Mouse (Mus musculus) limb, embryonic 14.5 days (tissue): ENCODE data around the gene Dexi. TPM values are rescaled to one million over a fixed set of nuclear protein-coding genes. Genes with fewer than 3 reads are reported as not detected.

Experiments used
- ATAC-seq: fragments of 200-750 bp; cut with Nextera tagmentation; 2 replicates; pipeline ENCODE4 v1.8.0; 2017; ENCODE audit warnings: low read depth, moderate number of reproducible peaks, moderate TSS enrichment; ENCODE audit not compliant: low FRiP score
- DNase-seq: peaks from one replicate; pipeline ENCODE4 v3.0.0-alpha.2; 2015; ENCODE audit warnings: low spot score
- H3K27ac ChIP-seq: fragments of 300-500 bp; sonication (generic); replicated peaks from 2 replicates; pipeline ENCODE4 v1.5.1; 2014; ENCODE audit warnings: low read depth, mild to moderate bottlenecking, low read length, moderate library complexity, mixed read lengths
- H3K27me3 ChIP-seq: fragments of 300-500 bp; sonication (generic); 2 replicates; pipeline ENCODE4 v1.6.1; 2014; ENCODE audit warnings: low read length, mixed read lengths; ENCODE audit not compliant: control insufficient read depth, insufficient read depth
- H3K36me3 ChIP-seq: fragments of 300-500 bp; sonication (generic); 2 replicates; pipeline ENCODE4 v1.6.1; 2014; ENCODE audit warnings: mild to moderate bottlenecking, low read length, moderate library complexity, mixed read lengths; ENCODE audit not compliant: control insufficient read depth, insufficient read depth
- H3K4me1 ChIP-seq: fragments of 300-500 bp; sonication (generic); 2 replicates; pipeline ENCODE4 v1.6.1; 2014; ENCODE audit warnings: antibody characterized with exemption, low read length, mixed read lengths; ENCODE audit not compliant: control insufficient read depth, insufficient read depth
- H3K4me2 ChIP-seq: fragments of 300-500 bp; sonication (generic); replicated peaks from 2 replicates; pipeline ENCODE4 v1.6.1; 2014; ENCODE audit warnings: low read depth, mild to moderate bottlenecking, low read length, moderate library complexity; ENCODE audit not compliant: severe bottlenecking
- H3K4me3 ChIP-seq: fragments of 300-500 bp; sonication (generic); replicated peaks from 2 replicates; pipeline ENCODE4 v1.5.1; 2014; ENCODE audit warnings: low read length
- H3K9ac ChIP-seq: fragments of 300-500 bp; sonication (generic); 2 replicates; pipeline ENCODE4 v1.6.1; 2014; ENCODE audit warnings: mild to moderate bottlenecking, low read depth, low read length, moderate library complexity; ENCODE audit not compliant: severe bottlenecking
- H3K9me3 ChIP-seq: fragments of 300-500 bp; sonication (generic); 2 replicates; pipeline ENCODE4 v1.6.1; 2016; ENCODE audit warnings: low read length; ENCODE audit not compliant: control insufficient read depth
- POLR2A ChIP-seq: fragments of 200-500 bp; IDR thresholded peaks from 2 replicates; pipeline ENCODE4 v1.8.0; 2012; ENCODE audit warnings: inconsistent platforms, mild to moderate bottlenecking, moderate library complexity, borderline replicate concordance; ENCODE audit not compliant: insufficient read depth, insufficient read length; ENCODE audit errors: extremely low read depth
- WGBS: fragments of 180-500 bp; shearing (Covaris S2); extraction: QIAGEN DNeasy Blood & Tissue Kit; methylation state at CpG from one replicate; pipeline ENCODE4 v1.1.7; 2014; 5-methylcytosine and 5-hydroxymethylcytosine counted together
- polyA plus RNA-seq, 2 experiments: library from polyadenylated mRNA; depleted of rRNA in 1 of 2; stranded (reverse) in 1 of 2; unstranded in 1 of 2; fragments of >200 nt; fragmentation: Nextera tagmentation in 1 of 2; extraction: Ambion mirVana in 1 of 2; gene quantifications; 2 replicates each; pipeline versions ENCODE4 v1.2.1 to v1.2.3; 2012 to 2014

Gene Dexi
- polyA plus RNA-seq, 2 experiments, result 31.5 to 51.2 TPM

GRCm38 (mm10) chr16:10577548-10577947, 34.7 kb upstream of the Dexi start:
- H3K27me3 ChIP-seq, result no peaks in the 10 kb centered on the region
- no peak overlapping the region for H3K9ac ChIP-seq
- no peak overlapping the region for H3K27ac ChIP-seq
- peaks cover 65% of the 10 kb centered on the region for H3K36me3 ChIP-seq
- no peak for TF ChIP-seq POLR2A
- H3K4me2 ChIP-seq, result no peak overlapping the region
- DNase-seq (no peak), ATAC-seq (no peak)
- no peaks in the 10 kb centered on the region for H3K9me3 ChIP-seq
- WGBS, result 58% methylated on average over 5 of the region's 5 CpGs
- peaks cover 2% of the 10 kb centered on the region; the same call in 1 of the 2 replicates for H3K4me1 ChIP-seq
- no peak overlapping the region for H3K4me3 ChIP-seq

GRCm38 (mm10) chr16:10575915-10576314, 33.1 kb upstream of the Dexi start:
- H3K4me2 ChIP-seq, result no peak overlapping the region
- DNase-seq (no peak), ATAC-seq (no peak)
- TF ChIP-seq POLR2A, result no peak
- WGBS, result 93% methylated on average over 4 of the region's 4 CpGs
- no peak overlapping the region for H3K27ac ChIP-seq
- no peaks in the 10 kb centered on the region for H3K27me3 ChIP-seq
- H3K9ac ChIP-seq, result no peak overlapping the region
- H3K4me3 ChIP-seq, result no peak overlapping the region
- no peaks in the 10 kb centered on the region for H3K9me3 ChIP-seq
- H3K36me3 ChIP-seq, result peaks cover 58% of the 10 kb centered on the region
- H3K4me1 ChIP-seq, result peaks cover 2% of the 10 kb centered on the region; the same call in 1 of the 2 replicates

- ATAC-seq, result no peak
- no peaks in the 10 kb centered on the region for H3K27me3 ChIP-seq
- peaks cover 2% of the 10 kb centered on the region; the same call in 1 of the 2 replicates for H3K4me1 ChIP-seq
- DNase-seq, result no peak
- no peak overlapping the region for H3K4me3 ChIP-seq
- no peak overlapping the region for H3K4me2 ChIP-seq
- TF ChIP-seq POLR2A, result no peak
- no peak overlapping the region for H3K27ac ChIP-seq
- peaks cover 51% of the 10 kb centered on the region for H3K36me3 ChIP-seq
- 35% methylated on average over 2 of the region's 2 CpGs for WGBS
- no peaks in the 10 kb centered on the region for H3K9me3 ChIP-seq
- H3K9ac ChIP-seq, result no peak overlapping the region
Observed at GRCm38 (mm10) chr16:10574936-10575335, 32.1 kb upstream of the Dexi start.

- H3K9me3 ChIP-seq, result no peaks in the 10 kb centered on the region
- DNase-seq, result no peak
- no peak overlapping the region for H3K27ac ChIP-seq
- WGBS, result 38% methylated on average over 2 of the region's 2 CpGs
- peaks cover 2% of the 10 kb centered on the region; the same call in 1 of the 2 replicates for H3K4me1 ChIP-seq
- no peak overlapping the region for H3K4me2 ChIP-seq
- no peak for TF ChIP-seq POLR2A
- peaks cover 33% of the 10 kb centered on the region for H3K36me3 ChIP-seq
- H3K27me3 ChIP-seq, result no peaks in the 10 kb centered on the region
- no peak overlapping the region for H3K4me3 ChIP-seq
- H3K9ac ChIP-seq, result no peak overlapping the region
- ATAC-seq, result no peak
Observed at GRCm38 (mm10) chr16:10571820-10572219, 29.0 kb upstream of the Dexi start.

GRCm38 (mm10) chr16:10570708-10571107, 27.9 kb upstream of the Dexi start:
- peaks cover 31% of the 10 kb centered on the region for H3K36me3 ChIP-seq
- 73% methylated on average over 1 of the region's 1 CpGs for WGBS
- H3K4me2 ChIP-seq, result no peak overlapping the region
- H3K4me3 ChIP-seq, result no peak overlapping the region
- no peak overlapping the region for H3K27ac ChIP-seq
- TF ChIP-seq POLR2A, result no peak
- no peak for ATAC-seq
- no peaks in the 10 kb centered on the region for H3K9me3 ChIP-seq
- H3K27me3 ChIP-seq, result no peaks in the 10 kb centered on the region
- peaks cover 4% of the 10 kb centered on the region; the same call in 1 of the 2 replicates for H3K4me1 ChIP-seq
- no peak overlapping the region for H3K9ac ChIP-seq
- no peak for DNase-seq
